Mouse (Mus musculus) small intestine, adult 2 months (tissue): ENCODE results near the gene Asic2. TPM values are rescaled to one million over a fixed set of nuclear protein-coding genes. Genes with fewer than 3 reads are reported as not detected.

Source experiments
- H3K27ac ChIP-seq: fragments of 200-500 bp; 2 replicates; pipeline ENCODE4 v1.5.1; 2012; ENCODE audit warnings: low read depth, low read length, control low read depth, inconsistent platforms; ENCODE audit not compliant: insufficient read depth
- H3K27me3 ChIP-seq: fragments of 200-500 bp; 2 replicates; pipeline ENCODE4 v1.6.1; 2012; ENCODE audit warnings: mild to moderate bottlenecking, moderate library complexity, low read length, inconsistent platforms; ENCODE audit not compliant: control insufficient read depth, insufficient read depth
- H3K36me3 ChIP-seq: fragments of 200-500 bp; 2 replicates; pipeline ENCODE4 v1.6.1; 2012; ENCODE audit warnings: mild to moderate bottlenecking, low read length, control low read depth, inconsistent platforms; ENCODE audit not compliant: control insufficient read depth, insufficient read depth
- H3K4me1 ChIP-seq: fragments of 200-500 bp; 2 replicates; pipeline ENCODE4 v1.6.1; 2012; ENCODE audit warnings: low read length, inconsistent platforms, mixed read lengths; ENCODE audit not compliant: control insufficient read depth, insufficient read depth, insufficient read length
- H3K4me3 ChIP-seq: fragments of 200-500 bp; 2 replicates; pipeline ENCODE4 v1.5.1; 2012; ENCODE audit warnings: low read depth, mild to moderate bottlenecking, control low read depth, inconsistent platforms, low read length, moderate library complexity
- CTCF ChIP-seq: fragments of 200-500 bp; IDR thresholded peaks from 2 replicates; pipeline ENCODE4 v1.5.1; 2012; ENCODE audit warnings: low read depth, mild to moderate bottlenecking, control low read depth, inconsistent platforms, low read length, moderate library complexity, mixed read lengths; ENCODE audit not compliant: insufficient replicate concordance, insufficient read length; ENCODE audit errors: extremely low read depth
- POLR2A ChIP-seq: fragments of 200-500 bp; IDR thresholded peaks from 2 replicates; pipeline ENCODE4 v1.6.1; 2012; ENCODE audit warnings: low read depth, mild to moderate bottlenecking, control low read depth, inconsistent platforms, low read length, moderate library complexity
- WGBS: fragments of 180-500 bp; shearing (Covaris S2); methylation state at CpG from one replicate; pipeline ENCODE4 v1.1.7; 2018; 5-methylcytosine and 5-hydroxymethylcytosine counted together
- polyA plus RNA-seq: library from polyadenylated mRNA; depleted of rRNA; stranded (reverse); fragments of >200 nt; gene quantifications from 2 replicates; pipeline ENCODE4 v1.2.3, GENCODE M21; 2012

Asic2 gene
- polyA plus RNA-seq, 1 experiment: 1.4 TPM

- Histone ChIP-seq H3K4me3 (no peak overlapping the region), H3K4me1 (no peaks in the 10 kb centered on the region), H3K27ac (no peak overlapping the region), H3K36me3 (no peaks in the 10 kb centered on the region), H3K27me3 (no peaks in the 10 kb centered on the region)
- TF ChIP-seq POLR2A: no peak
- TF ChIP-seq CTCF: no peak
- 24% methylated on average over 7 of the region's 7 CpGs for WGBS
Observed at GRCm38 (mm10) chr11:80889336-80890063, 1078.8 kb downstream of the Asic2 start.

- Histone ChIP-seq H3K36me3 (no peaks in the 10 kb centered on the region), H3K4me1 (no peaks in the 10 kb centered on the region), H3K27ac (no peak overlapping the region), H3K27me3 (no peaks in the 10 kb centered on the region), H3K4me3 (no peak overlapping the region)
- 42% methylated on average over 3 of the region's 3 CpGs for WGBS
- TF ChIP-seq CTCF: no peak
- TF ChIP-seq POLR2A: no peak
Observed at GRCm38 (mm10) chr11:80887021-80887420, 1081.2 kb downstream of the Asic2 start.

- 71% methylated on average over 7 of the region's 7 CpGs for WGBS
- H3K27ac ChIP-seq: no peak overlapping the region
- no peaks in the 10 kb centered on the region for H3K4me1 ChIP-seq
- H3K36me3 ChIP-seq: no peaks in the 10 kb centered on the region
- no peak overlapping the region for H3K4me3 ChIP-seq
- TF ChIP-seq POLR2A (no peak), CTCF (no peak)
- H3K27me3 ChIP-seq: no peaks in the 10 kb centered on the region
Observed at GRCm38 (mm10) chr11:80886365-80886764, 1081.9 kb downstream of the Asic2 start.

GRCm38 (mm10) chr11:80884521-80885231 is 1083.6 kb downstream of the Asic2 start:
- H3K4me3 ChIP-seq: no peak overlapping the region
- TF ChIP-seq CTCF: no peak
- no peak for TF ChIP-seq POLR2A
- no peaks in the 10 kb centered on the region for H3K27me3 ChIP-seq
- no peak overlapping the region for H3K27ac ChIP-seq
- no peaks in the 10 kb centered on the region for H3K36me3 ChIP-seq
- WGBS: 68% methylated on average over 6 of the region's 6 CpGs
- H3K4me1 ChIP-seq: no peaks in the 10 kb centered on the region

GRCm38 (mm10) chr11:80882229-80882810 is 1085.9 kb downstream of the Asic2 start:
- TF ChIP-seq CTCF: no peak
- no peak for TF ChIP-seq POLR2A
- WGBS: 63% methylated on average over 7 of the region's 7 CpGs
- no peaks in the 10 kb centered on the region for H3K27me3 ChIP-seq
- no peaks in the 10 kb centered on the region for H3K36me3 ChIP-seq
- no peak overlapping the region for H3K4me3 ChIP-seq
- no peaks in the 10 kb centered on the region for H3K4me1 ChIP-seq
- no peak overlapping the region for H3K27ac ChIP-seq

GRCm38 (mm10) chr11:80878026-80878425 is 1090.2 kb downstream of the Asic2 start:
- Histone ChIP-seq H3K27me3 (no peaks in the 10 kb centered on the region), H3K27ac (no peak overlapping the region), H3K36me3 (no peaks in the 10 kb centered on the region), H3K4me3 (no peak overlapping the region), H3K4me1 (no peaks in the 10 kb centered on the region)
- 78% methylated on average over 2 of the region's 2 CpGs for WGBS
- TF ChIP-seq POLR2A: no peak
- TF ChIP-seq CTCF: no peak

- Histone ChIP-seq H3K36me3 (no peaks in the 10 kb centered on the region), H3K4me1 (peaks cover 2% of the 10 kb centered on the region; the same call in 1 of the 2 replicates), H3K27ac (no peak overlapping the region), H3K4me3 (no peak overlapping the region), H3K27me3 (no peaks in the 10 kb centered on the region)
- WGBS: 54% methylated on average over 11 of the region's 11 CpGs
- TF ChIP-seq CTCF: no peak
- no peak for TF ChIP-seq POLR2A
Observed at GRCm38 (mm10) chr11:80877131-80877651, 1091.1 kb downstream of the Asic2 start.
